15 mouse cellular contexts compared by ENCODE assay signal in the genomic region with DNA sequence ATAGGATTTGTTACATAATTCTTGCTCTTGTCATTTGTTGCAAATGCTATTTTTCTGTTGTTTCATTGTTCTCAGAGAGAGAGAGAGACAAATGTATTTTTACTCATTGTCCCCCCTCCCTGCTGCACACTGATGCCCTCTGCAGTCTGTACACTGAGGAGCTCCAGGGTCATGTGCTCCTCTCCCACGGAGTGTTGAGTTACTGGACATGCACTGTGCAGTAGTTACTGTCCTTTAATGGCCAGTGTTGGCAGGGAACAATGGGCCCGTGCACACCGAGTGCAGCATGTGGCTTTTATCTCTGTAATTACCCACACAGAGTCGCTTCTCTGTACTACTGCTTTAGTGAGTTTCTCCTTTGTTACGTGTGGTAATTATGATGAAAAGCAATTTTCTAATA. TPM values are rescaled to one million over a fixed set of nuclear protein-coding genes. Genes with fewer than 3 reads are reported as not detected.
A peak's percentile ranks its signal among the peaks of the same experiment; 100 is the strongest.
DNase-seq lines count a peak whose midpoint lies in the region; ATAC-seq lines count a peak whose summit lies in the region.
"Had no signal": no experiment of that assay in that cellular context is flagged by ENCODE, and none has a peak within 500 bp of the region (broad histone marks: within the 10 kb centered on the region; RNA-seq: fewer than 3 reads in every experiment).

No protein-coding gene starts in this region.

- peak; percentile 67; the same call in 1 of the 2 replicates for ATAC-seq in embryonic facial prominence, embryonic 14.5 days (ENCODE audit: low read depth)
- peak; percentile 73; the same call in 1 of the 2 replicates for ATAC-seq in kidney, embryonic 16.5 days (ENCODE audit: low FRiP score, low TSS enrichment)
- no peak for ATAC-seq in frontal cortex, adult (ENCODE audit: low TSS enrichment)
- ATAC-seq: forebrain, embryonic 16.5 days had no signal

- H3K4me1 ChIP-seq in embryonic facial prominence, embryonic 14.5 days (ENCODE audit: control insufficient read depth, insufficient read depth, low read length), result no peaks in the 10 kb centered on the region
- peaks cover 6% of the 10 kb centered on the region; the same call in 1 of the 2 replicates for H3K4me1 ChIP-seq in embryonic facial prominence, embryonic 10.5 days
- H3K4me1 ChIP-seq in kidney, embryonic 16.5 days (ENCODE audit: insufficient read depth, low read length), result no peaks in the 10 kb centered on the region
- H3K4me1 ChIP-seq: heart, embryonic 12.5 days; hindbrain, embryonic 10.5 days had no signal

- no peak overlapping the region for H3K9ac ChIP-seq in embryonic facial prominence, embryonic 14.5 days (ENCODE audit: low read depth, low read length)
- no peak overlapping the region for H3K9ac ChIP-seq in kidney, embryonic 16.5 days (replicated peaks; ENCODE audit: low read length)
- H3K9ac ChIP-seq: heart, embryonic 12.5 days; hindbrain, embryonic 14.5 days had no signal

- H3K27me3 ChIP-seq in embryonic facial prominence, embryonic 14.5 days (replicated peaks; ENCODE audit: control insufficient read depth, insufficient read depth, low read length), result no peaks in the 10 kb centered on the region
- no peaks in the 10 kb centered on the region for H3K27me3 ChIP-seq in embryonic facial prominence, embryonic 10.5 days (replicated peaks; ENCODE audit: low read depth, poor library complexity, severe bottlenecking)
- no peaks in the 10 kb centered on the region for H3K27me3 ChIP-seq in kidney, embryonic 16.5 days (ENCODE audit: insufficient read depth, low read length)
- H3K27me3 ChIP-seq: heart, embryonic 12.5 days had no signal

- DNase-seq in embryonic facial prominence, embryonic 14.5 days (ENCODE audit: low spot score), result no peak
- no peak for DNase-seq in embryonic facial prominence, embryonic 10.5 days (ENCODE audit: low spot score)
- DNase-seq in kidney, postnatal 14 days, result no peak
- peak; percentile 19 for DNase-seq in testis, postnatal 14 days (ENCODE audit: low spot score)
- no peak for DNase-seq in testis, postnatal 10 days (ENCODE audit: low spot score)
- DNase-seq: adrenal gland, postnatal 10 days; cerebellum, postnatal 10 days; gastrocnemius, adult 2 months; gastrocnemius, postnatal 25 days had no signal

- WGBS in embryonic facial prominence, embryonic 14.5 days, result 46% methylated on average over 5 of the region's 5 CpGs
- 59% methylated on average over 5 of the region's 5 CpGs for WGBS in embryonic facial prominence, embryonic 10.5 days
- 42% methylated on average over 5 of the region's 5 CpGs for WGBS in kidney, embryonic 16.5 days

- no peak overlapping the region for H3K27ac ChIP-seq in embryonic facial prominence, embryonic 14.5 days (replicated peaks; ENCODE audit: low read depth, low read length)
- H3K27ac ChIP-seq in embryonic facial prominence, embryonic 10.5 days (replicated peaks), result no peak overlapping the region
- H3K27ac ChIP-seq in kidney, embryonic 16.5 days (ENCODE audit: low read length), result no peak overlapping the region
- H3K27ac ChIP-seq: gastrocnemius, adult 2 months; hindbrain, embryonic 10.5 days; hindbrain, embryonic 14.5 days had no signal

- no peaks in the 10 kb centered on the region for H3K36me3 ChIP-seq in embryonic facial prominence, embryonic 14.5 days (ENCODE audit: control insufficient read depth, insufficient read depth, low read length)
- H3K36me3 ChIP-seq in embryonic facial prominence, embryonic 10.5 days (replicated peaks), result no peaks in the 10 kb centered on the region
- H3K36me3 ChIP-seq in kidney, embryonic 16.5 days (ENCODE audit: insufficient read depth, low read length), result no peaks in the 10 kb centered on the region
- H3K36me3 ChIP-seq: heart, embryonic 12.5 days; hindbrain, embryonic 10.5 days had no signal

- no peak overlapping the region for H3K4me3 ChIP-seq in embryonic facial prominence, embryonic 14.5 days (ENCODE audit: low read depth, low read length)
- no peak overlapping the region for H3K4me3 ChIP-seq in embryonic facial prominence, embryonic 10.5 days
- H3K4me3 ChIP-seq in kidney, embryonic 16.5 days (ENCODE audit: low read length), result no peak overlapping the region
- H3K4me3 ChIP-seq: gastrocnemius, adult 2 months; heart, embryonic 12.5 days; hindbrain, embryonic 10.5 days had no signal

- no peaks in the 10 kb centered on the region for H3K9me3 ChIP-seq in embryonic facial prominence, embryonic 14.5 days (ENCODE audit: control insufficient read depth, low read length)
- H3K9me3 ChIP-seq in embryonic facial prominence, embryonic 10.5 days, result no peaks in the 10 kb centered on the region
- no peaks in the 10 kb centered on the region for H3K9me3 ChIP-seq in kidney, embryonic 16.5 days (ENCODE audit: low read length)
- H3K9me3 ChIP-seq: heart, embryonic 12.5 days; hindbrain, embryonic 10.5 days had no signal

- H3K4me2 ChIP-seq in embryonic facial prominence, embryonic 14.5 days (ENCODE audit: low read depth, low read length), result no peak overlapping the region
- H3K4me2 ChIP-seq in kidney, embryonic 16.5 days (replicated peaks; ENCODE audit: low read depth, low read length), result no peak overlapping the region
- H3K4me2 ChIP-seq: heart, embryonic 12.5 days; hindbrain, embryonic 14.5 days had no signal

RNA-seq across cellular contexts. Expression of gene Kcnh1, which starts 17.4 kb away (rescaled TPM):
- 0.89 and 1.2 TPM in 2 replicates for polyA plus RNA-seq in embryonic facial prominence, embryonic 14.5 days (2014; fragmentation: Nextera tagmentation; extraction: Ambion mirVana)
- 0.54 and 0.57 TPM in 2 replicates for polyA plus RNA-seq in embryonic facial prominence, embryonic 10.5 days (2016; fragmentation: Nextera tagmentation; extraction: Ambion mirVana)
- 1.2 and 1.3 TPM in 2 replicates for polyA plus RNA-seq in kidney, embryonic 16.5 days (2015; fragmentation: Nextera tagmentation; extraction: Ambion mirVana)
